Mouse (Mus musculus) adrenal gland, adult (tissue): Measurements from ENCODE around the gene Vmn2r44.
"Not testable (repeated sequence)": the region's sequence is repeated elsewhere in the genome, so short reads cannot be mapped to it uniquely, and the experiment has no call there.

Experiments used
- DNase-seq, 2 experiments: peaks; one replicate each; pipeline ENCODE4 v3.0.0; 2022 to 2023; ENCODE audit warnings: low spot score in 1 of 2; ENCODE audit not compliant: inconsistent age in 2 of 2

Gene Vmn2r44

GRCm38 (mm10) chr7:8383233-8383632, at the start of gene Vmn2r44:
Gene Vmn2r44 (minus strand): TSS chr7:8383333.
- not testable (repeated sequence) for DNase-seq

- DNase-seq = peak; percentile 8 to 43
These were observed 25.3 kb downstream of the Vmn2r44 start for GRCm38 (mm10) chr7:8357879-8358278.
